Mouse (Mus musculus) left cerebral cortex, adult 9 months (tissue): Measurements from ENCODE around the gene Ccn2.
"Not testable (repeated sequence)": the region's sequence is repeated elsewhere in the genome, so short reads cannot be mapped to it uniquely, and the experiment has no call there.

Experiments
- DNase-seq, 2 experiments: peaks; one replicate each; pipeline ENCODE4 v3.0.0; 2022; ENCODE audit warnings: low spot score in 2 of 2

The Ccn2 gene

GRCm38 (mm10) chr10:24603035-24603434 is 7.8 kb downstream of the Ccn2 start:
- DNase-seq: no peak

- DNase-seq: no peak
Measured at GRCm38 (mm10) chr10:24603727-24604126, 8.5 kb downstream of the Ccn2 start.

- no peak for DNase-seq
Measured at GRCm38 (mm10) chr10:24609146-24609545, 13.9 kb downstream of the Ccn2 start.

GRCm38 (mm10) chr10:24609766-24610165 is 14.5 kb downstream of the Ccn2 start:
- no peak for DNase-seq

GRCm38 (mm10) chr10:24614726-24615125 is 19.5 kb downstream of the Ccn2 start:
- DNase-seq: no peak

GRCm38 (mm10) chr10:24615799-24616198 is 20.6 kb downstream of the Ccn2 start:
- no peak for DNase-seq

GRCm38 (mm10) chr10:24616572-24616971 is 21.3 kb downstream of the Ccn2 start:
- DNase-seq: not testable (repeated sequence)

- DNase-seq: peak in 1 of 2 experiments; percentile 43
Measured at GRCm38 (mm10) chr10:24621572-24621971, 26.3 kb downstream of the Ccn2 start.

- DNase-seq: peak in 1 of 2 experiments; percentile 58
Measured at GRCm38 (mm10) chr10:24622586-24622985, 27.3 kb downstream of the Ccn2 start.

GRCm38 (mm10) chr10:24625060-24625701 is 29.9 kb downstream of the Ccn2 start:
- DNase-seq: peak in 1 of 2 experiments; percentile 88

GRCm38 (mm10) chr10:24627262-24627661 is 32.0 kb downstream of the Ccn2 start:
- DNase-seq: no peak

GRCm38 (mm10) chr10:24628466-24628865 is 33.2 kb downstream of the Ccn2 start:
- DNase-seq: no peak

GRCm38 (mm10) chr10:24629086-24629720 is 34.0 kb downstream of the Ccn2 start:
- DNase-seq: no peak

- peak in 1 of 2 experiments; percentile 80 for DNase-seq
Measured at GRCm38 (mm10) chr10:24630469-24631081, 35.3 kb downstream of the Ccn2 start.

- no peak for DNase-seq
Measured at GRCm38 (mm10) chr10:24631122-24631521, 35.9 kb downstream of the Ccn2 start.

- peak in 1 of 2 experiments; percentile 11 for DNase-seq
Measured at GRCm38 (mm10) chr10:24634288-24634687, 39.0 kb downstream of the Ccn2 start.

GRCm38 (mm10) chr10:24635331-24635815 is 40.1 kb downstream of the Ccn2 start:
- no peak for DNase-seq

GRCm38 (mm10) chr10:24635884-24636283 is 40.6 kb downstream of the Ccn2 start:
- no peak for DNase-seq

- DNase-seq: no peak
Measured at GRCm38 (mm10) chr10:24636986-24637385, 41.7 kb downstream of the Ccn2 start.

GRCm38 (mm10) chr10:24638306-24639070 is 43.2 kb downstream of the Ccn2 start:
- DNase-seq: no peak

GRCm38 (mm10) chr10:24639596-24639995 is 44.4 kb downstream of the Ccn2 start:
- no peak for DNase-seq
